Comparison of ENCODE assay signal across 8 mouse cellular contexts in genomic region chr19:46762291-46762991, GRCm38 (mm10). TPM values are rescaled to one million over a fixed set of nuclear protein-coding genes. Genes with fewer than 3 reads are reported as not detected.
DNase-seq lines count a peak whose midpoint lies in the region; ATAC-seq and TF ChIP-seq lines count a peak whose summit lies in the region.

No protein-coding gene starts in this region.

- H3K4me1 ChIP-seq in thymus, adult 2 months (replicated peaks; ENCODE audit: control insufficient read depth, insufficient read depth, low read length), result peaks cover 19% of the 10 kb centered on the region
- H3K4me1 ChIP-seq in heart, embryonic 11.5 days (ENCODE audit: control insufficient read depth, insufficient read depth, low read length), result peaks cover 10% of the 10 kb centered on the region
- 0 out of 2 replicates have a peak, but pooled peaks cover 3% of the 10 kb centered on the region for H3K4me1 ChIP-seq in kidney, postnatal 0 days (replicated peaks; ENCODE audit: insufficient read depth, low read length)
- H3K4me1 ChIP-seq in liver, embryonic 13.5 days (replicated peaks), result peaks cover 50% of the 10 kb centered on the region
- peaks cover 10% of the 10 kb centered on the region for H3K4me1 ChIP-seq in olfactory bulb, adult 2 months (ENCODE audit: control insufficient read depth, insufficient read depth, low read length)

- H3K36me3 ChIP-seq in thymus, adult 2 months (ENCODE audit: control insufficient read depth, insufficient read depth, low read length), result no peaks in the 10 kb centered on the region
- no peaks in the 10 kb centered on the region for H3K36me3 ChIP-seq in heart, embryonic 11.5 days (ENCODE audit: control insufficient read depth, insufficient read depth, low read length)
- H3K36me3 ChIP-seq in kidney, postnatal 0 days (ENCODE audit: insufficient read depth, low read length), result no peaks in the 10 kb centered on the region
- no peaks in the 10 kb centered on the region for H3K36me3 ChIP-seq in liver, embryonic 13.5 days

- peak overlapping the region; percentile 63 for H3K9ac ChIP-seq in heart, embryonic 11.5 days (ENCODE audit: low read depth, low read length)
- H3K9ac ChIP-seq in kidney, postnatal 0 days (ENCODE audit: low read depth, low read length), result peak overlapping the region; percentile 78
- peak overlapping the region; percentile 85 for H3K9ac ChIP-seq in liver, embryonic 13.5 days

- peak; percentile 40 for DNase-seq in thymus, adult 2 months
- DNase-seq in thymus, postnatal 25 days, result no peak
- DNase-seq in embryo, embryonic 10 days (ENCODE audit: low spot score), result peak; percentile 51
- no peak for DNase-seq in kidney, postnatal 0 days (ENCODE audit: low spot score)
- peak; percentile 38 for DNase-seq in liver, embryonic 13.5 days
- peak; percentile 61 for DNase-seq in thymus, postnatal 4 days

- TF ChIP-seq CTCF in thymus, adult 2 months (IDR thresholded peaks at IDR 0.05; ENCODE audit: borderline replicate concordance, control insufficient read depth, extremely low read depth, insufficient read depth, low read length, poor library complexity), result 0 out of 2 replicates have a peak, but pooled peaks have one; percentile 4
- TF ChIP-seq CTCF in kidney, postnatal 0 days (IDR thresholded peaks at IDR 0.05; ENCODE audit: low read depth), result no peak
- no peak for TF ChIP-seq CTCF in olfactory bulb, adult 2 months (IDR thresholded peaks at IDR 0.05; ENCODE audit: insufficient read depth, low read depth, low read length)

- WGBS in thymus, adult 2 months, result 3% methylated on average over 50 of the region's 50 CpGs
- WGBS in heart, embryonic 11.5 days (ENCODE audit: insufficient replicate concordance), result 1% methylated on average over 50 of the region's 50 CpGs
- 1% methylated on average over 50 of the region's 50 CpGs for WGBS in kidney, postnatal 0 days
- WGBS in liver, embryonic 13.5 days (ENCODE audit: insufficient replicate concordance), result 3% methylated on average over 50 of the region's 50 CpGs
- WGBS in olfactory bulb, adult 2 months, result under 1% methylated on average over 50 of the region's 50 CpGs

- ATAC-seq in heart, embryonic 11.5 days (replicated peaks; ENCODE audit: insufficient number of reproducible peaks, low FRiP score, low TSS enrichment), result no peak
- no peak for ATAC-seq in kidney, postnatal 0 days (replicated peaks; ENCODE audit: low FRiP score, low read depth)
- ATAC-seq in liver, embryonic 13.5 days (ENCODE audit: low read depth), result no peak

- peak overlapping the region; percentile 97 for H3K4me2 ChIP-seq in heart, embryonic 11.5 days
- H3K4me2 ChIP-seq in kidney, postnatal 0 days (ENCODE audit: low read length), result peak overlapping the region; percentile 99
- H3K4me2 ChIP-seq in liver, embryonic 13.5 days, result peak overlapping the region; percentile 100

- no peak overlapping the region for H3K27ac ChIP-seq in thymus, adult 2 months (ENCODE audit: control insufficient read depth, insufficient read depth, low read length)
- H3K27ac ChIP-seq in heart, embryonic 11.5 days (ENCODE audit: low read depth, low read length), result no peak overlapping the region
- no peak overlapping the region for H3K27ac ChIP-seq in kidney, postnatal 0 days
- H3K27ac ChIP-seq in liver, embryonic 13.5 days, result no peak overlapping the region
- peak overlapping the region; percentile 90 for H3K27ac ChIP-seq in olfactory bulb, adult 2 months (ENCODE audit: insufficient read depth, low read depth, low read length)

- TF ChIP-seq POLR2A in thymus, adult 2 months (IDR thresholded peaks at IDR 0.05; ENCODE audit: control insufficient read depth, extremely low read depth, insufficient read depth, low read length, poor library complexity), result 0 out of 2 replicates have a peak, but pooled peaks have one; percentile 30
- no peak for TF ChIP-seq POLR2A in olfactory bulb, adult 2 months (IDR thresholded peaks at IDR 0.05; ENCODE audit: insufficient read depth, low read depth, low read length)

- peak overlapping the region; percentile 66 for H3K4me3 ChIP-seq in thymus, adult 2 months (ENCODE audit: control insufficient read depth, insufficient read depth, low read length)
- peak overlapping the region; percentile 82 for H3K4me3 ChIP-seq in heart, embryonic 11.5 days (ENCODE audit: low read depth, low read length)
- H3K4me3 ChIP-seq in kidney, postnatal 0 days (replicated peaks; ENCODE audit: low read depth, low read length), result peak overlapping the region; percentile 86
- H3K4me3 ChIP-seq in liver, embryonic 13.5 days (replicated peaks), result peak overlapping the region; percentile 96
- peak overlapping the region; percentile 76 for H3K4me3 ChIP-seq in olfactory bulb, adult 2 months (ENCODE audit: insufficient read depth, low read depth, low read length)

- peaks cover 7% of the 10 kb centered on the region; the same call in 1 of the 2 replicates for H3K27me3 ChIP-seq in thymus, adult 2 months (ENCODE audit: control insufficient read depth, insufficient read depth, low read length)
- H3K27me3 ChIP-seq in heart, embryonic 11.5 days (ENCODE audit: control insufficient read depth, insufficient read depth, low read length), result peaks cover 12% of the 10 kb centered on the region
- H3K27me3 ChIP-seq in kidney, postnatal 0 days (ENCODE audit: insufficient read depth, low read length), result no peaks in the 10 kb centered on the region; the same call in 1 of the 2 replicates
- H3K27me3 ChIP-seq in liver, embryonic 13.5 days, result peaks cover 54% of the 10 kb centered on the region

- no peaks in the 10 kb centered on the region for H3K9me3 ChIP-seq in heart, embryonic 11.5 days (replicated peaks; ENCODE audit: control insufficient read depth, low read length)
- no peaks in the 10 kb centered on the region for H3K9me3 ChIP-seq in kidney, postnatal 0 days (replicated peaks; ENCODE audit: low read length)
- H3K9me3 ChIP-seq in liver, embryonic 13.5 days (replicated peaks), result no peaks in the 10 kb centered on the region

RNA-seq across cellular contexts. Expression of gene Cnnm2, which starts 1.0 kb away (rescaled TPM):
- 7.4 and 9.7 TPM in 2 replicates for polyA plus RNA-seq in thymus, adult 2 months (2012; rRNA removed)
- 3.7 and 4.1 TPM in 2 replicates for polyA plus RNA-seq in heart, embryonic 11.5 days (2014; fragmentation: Nextera tagmentation; extraction: Ambion mirVana)
- 11.0 and 12.0 TPM in 2 replicates for polyA plus RNA-seq in kidney, postnatal 0 days (2015; fragmentation: Nextera tagmentation; extraction: Ambion mirVana)
- 1.2 and 1.7 TPM in 2 replicates for polyA plus RNA-seq in liver, embryonic 13.5 days (2015; fragmentation: Nextera tagmentation; extraction: Ambion mirVana)
- polyA plus RNA-seq in olfactory bulb, adult 2 months (2012; ENCODE audit: insufficient read depth, insufficient read length, low replicate concordance, missing spikeins), result not detected in 2 replicates

RNA-seq across cellular contexts. Expression of gene As3mt, which starts 55.2 kb away (rescaled TPM):
- polyA plus RNA-seq in thymus, adult 2 months (2012; rRNA removed), result 9.5 and 9.6 TPM in 2 replicates
- 47.6 and 54.2 TPM in 2 replicates for polyA plus RNA-seq in heart, embryonic 11.5 days (2014; fragmentation: Nextera tagmentation; extraction: Ambion mirVana)
- 59.4 and 65.0 TPM in 2 replicates for polyA plus RNA-seq in kidney, postnatal 0 days (2015; fragmentation: Nextera tagmentation; extraction: Ambion mirVana)
- polyA plus RNA-seq in liver, embryonic 13.5 days (2015; fragmentation: Nextera tagmentation; extraction: Ambion mirVana), result 17.7 and 20.4 TPM in 2 replicates
- polyA plus RNA-seq in olfactory bulb, adult 2 months (2012; ENCODE audit: insufficient read depth, insufficient read length, low replicate concordance, missing spikeins), result not detected in 2 replicates

Comparison
In these comparisons a context has a peak if more than half of its experiments do, and no peak if none do; other contexts are left out.
1. DNase-seq: peak in thymus, adult 2 months (single experiment), embryo, embryonic 10 days (single experiment), liver, embryonic 13.5 days (single experiment) and thymus, postnatal 4 days (single experiment); none in thymus, postnatal 25 days (single experiment) and kidney, postnatal 0 days (single experiment).
2. Peak in every context shown above with its lines, with median percentiles within 50 percentile points of each other: H3K4me3 ChIP-seq, H3K4me2 ChIP-seq and H3K9ac ChIP-seq.